Mouse (Mus musculus) limb, embryonic 11.5 days (tissue): ENCODE measurements around the gene Mpig6b. TPM values are rescaled to one million over a fixed set of nuclear protein-coding genes. Genes with fewer than 3 reads are reported as not detected.

Experiments
- ATAC-seq: fragments of 200-750 bp; cut with Nextera tagmentation; 2 replicates; pipeline ENCODE4 v1.8.0; 2017; ENCODE audit warnings: low read depth; ENCODE audit not compliant: insufficient number of reproducible peaks, low FRiP score, low TSS enrichment
- DNase-seq: peaks from one replicate; pipeline ENCODE4 v3.0.0-alpha.2; 2015; ENCODE audit warnings: low spot score
- H3K27ac ChIP-seq: fragments of 300-500 bp; sonication (generic); replicated peaks from 2 replicates; pipeline ENCODE4 v1.5.1; 2014; ENCODE audit warnings: low read depth, mild to moderate bottlenecking, low read length
- H3K27me3 ChIP-seq: fragments of 300-500 bp; sonication (generic); 2 replicates; pipeline ENCODE4 v1.6.1; 2014; ENCODE audit warnings: mild to moderate bottlenecking, low read length, mixed read lengths; ENCODE audit not compliant: control insufficient read depth, insufficient read depth
- H3K36me3 ChIP-seq: fragments of 300-500 bp; sonication (generic); 2 replicates; pipeline ENCODE4 v1.6.1; 2014; ENCODE audit warnings: mild to moderate bottlenecking, low read length, moderate library complexity, mixed read lengths; ENCODE audit not compliant: control insufficient read depth, insufficient read depth
- H3K4me1 ChIP-seq: fragments of 300-500 bp; sonication (generic); 2 replicates; pipeline ENCODE4 v1.6.1; 2014; ENCODE audit warnings: low read length, mixed read lengths; ENCODE audit not compliant: control insufficient read depth, insufficient read depth
- H3K4me2 ChIP-seq: fragments of 300-500 bp; sonication (generic); 2 replicates; pipeline ENCODE4 v1.6.1; 2014; ENCODE audit warnings: low read depth, mild to moderate bottlenecking, moderate library complexity; ENCODE audit not compliant: severe bottlenecking
- H3K4me3 ChIP-seq: fragments of 300-500 bp; sonication (generic); 2 replicates; pipeline ENCODE4 v1.5.1; 2014; ENCODE audit warnings: low read depth, low read length
- H3K9ac ChIP-seq: fragments of 300-500 bp; sonication (generic); 2 replicates; pipeline ENCODE4 v1.6.1; 2014; ENCODE audit warnings: mild to moderate bottlenecking, low read length
- H3K9me3 ChIP-seq: fragments of 300-500 bp; sonication (generic); 2 replicates; pipeline ENCODE4 v1.6.1; 2016; ENCODE audit warnings: low read length; ENCODE audit not compliant: control insufficient read depth
- WGBS: fragments of 180-500 bp; shearing (Covaris S2); extraction: QIAGEN DNeasy Blood & Tissue Kit; methylation state at CpG from one replicate; pipeline ENCODE4 v1.1.7; 2014; 5-methylcytosine and 5-hydroxymethylcytosine counted together
- polyA plus RNA-seq: library from polyadenylated mRNA; unstranded; fragments of >200 nt; fragmentation: Nextera tagmentation; extraction: Ambion mirVana; gene quantifications from 2 replicates; pipeline ENCODE4 v1.2.1, GENCODE M21; 2014

The Mpig6b gene
- polyA plus RNA-seq, 1 experiment from 2014 or later: 1.2 TPM

GRCm38 (mm10) chr17:35090166-35090932 lies 24.4 kb upstream of the Mpig6b start:
- Histone ChIP-seq H3K27ac (no peak overlapping the region), H3K27me3 (no peaks in the 10 kb centered on the region), H3K9ac (peak overlapping the region; percentile 96; the same call in 1 of the 2 replicates), H3K4me3 (peak overlapping the region; percentile 58; the same call in 1 of the 2 replicates), H3K4me1 (no peaks in the 10 kb centered on the region), H3K36me3 (peaks cover 3% of the 10 kb centered on the region), H3K9me3 (no peaks in the 10 kb centered on the region), H3K4me2 (peak overlapping the region; percentile 71)
- 74% methylated on average over 8 of the region's 8 CpGs for WGBS
- no peak for DNase-seq
- no peak for ATAC-seq

GRCm38 (mm10) chr17:35088825-35089644 lies 23.1 kb upstream of the Mpig6b start, which contains the start of gene Abhd16a:
Gene Abhd16a (plus strand): TSS chr17:35089263.
- H3K4me3 ChIP-seq: peak within 1 kb of the TSS; percentile 58
- ATAC-seq (peak; percentile 97), DNase-seq (peak; percentile 95)
- peak within 1 kb of the TSS; percentile 71 for H3K4me2 ChIP-seq
- no peaks in the 10 kb centered on the region for H3K27me3 ChIP-seq
- H3K36me3 ChIP-seq: no peaks in the 10 kb centered on the region; the same call in 1 of the 2 replicates
- H3K4me1 ChIP-seq: no peaks in the 10 kb centered on the region
- H3K27ac ChIP-seq: peak within 1 kb of the TSS; percentile 86
- no peaks in the 10 kb centered on the region for H3K9me3 ChIP-seq
- H3K9ac ChIP-seq: peak within 1 kb of the TSS; percentile 96
- WGBS: 4% methylated on average over 62 of the region's 67 CpGs

GRCm38 (mm10) chr17:35088151-35088550 lies 22.2 kb upstream of the Mpig6b start:
- H3K27me3 ChIP-seq: no peaks in the 10 kb centered on the region
- H3K4me3 ChIP-seq: no peak overlapping the region
- no peak for DNase-seq
- WGBS: 52% methylated on average over 2 of the region's 2 CpGs
- H3K4me1 ChIP-seq: no peaks in the 10 kb centered on the region
- H3K9me3 ChIP-seq: no peaks in the 10 kb centered on the region
- ATAC-seq: no peak
- no peak overlapping the region for H3K4me2 ChIP-seq
- H3K9ac ChIP-seq: no peak overlapping the region
- no peaks in the 10 kb centered on the region; the same call in 1 of the 2 replicates for H3K36me3 ChIP-seq
- no peak overlapping the region for H3K27ac ChIP-seq

- H3K27ac ChIP-seq: no peak within 1 kb of the TSS
- no peak for DNase-seq
- no peak within 1 kb of the TSS for H3K9ac ChIP-seq
- no peak within 1 kb of the TSS for H3K4me2 ChIP-seq
- no peaks in the 10 kb centered on the region for H3K9me3 ChIP-seq
- no peaks in the 10 kb centered on the region for H3K4me1 ChIP-seq
- ATAC-seq: no peak
- 84% methylated on average over 7 of the region's 7 CpGs for WGBS
- no peak within 1 kb of the TSS for H3K4me3 ChIP-seq
- H3K36me3 ChIP-seq: no peaks in the 10 kb centered on the region
- H3K27me3 ChIP-seq: no peaks in the 10 kb centered on the region
Measured at GRCm38 (mm10) chr17:35085208-35085865, 19.4 kb upstream of the Mpig6b start, which contains the start of gene Ly6g6f. Gene Ly6g6f (minus strand): TSS chr17:35085610.

- 71% methylated on average over 3 of the region's 3 CpGs for WGBS
- Histone ChIP-seq H3K36me3 (no peaks in the 10 kb centered on the region), H3K27ac (no peak overlapping the region), H3K4me1 (no peaks in the 10 kb centered on the region), H3K27me3 (no peaks in the 10 kb centered on the region), H3K9ac (no peak overlapping the region), H3K4me2 (no peak overlapping the region), H3K4me3 (no peak overlapping the region), H3K9me3 (no peaks in the 10 kb centered on the region)
- DNase-seq (no peak), ATAC-seq (no peak)
Measured at GRCm38 (mm10) chr17:35083929-35084497, 18.0 kb upstream of the Mpig6b start.

- H3K27ac ChIP-seq: no peak overlapping the region
- no peak overlapping the region for H3K4me3 ChIP-seq
- H3K36me3 ChIP-seq: no peaks in the 10 kb centered on the region
- H3K4me2 ChIP-seq: no peak overlapping the region
- 79% methylated on average over 16 of the region's 16 CpGs for WGBS
- H3K9ac ChIP-seq: no peak overlapping the region
- no peak for ATAC-seq
- H3K9me3 ChIP-seq: no peaks in the 10 kb centered on the region
- DNase-seq: no peak
- H3K27me3 ChIP-seq: no peaks in the 10 kb centered on the region
- peaks cover under 1% of the 10 kb centered on the region for H3K4me1 ChIP-seq
Measured at GRCm38 (mm10) chr17:35082841-35083576, 17.0 kb upstream of the Mpig6b start.

GRCm38 (mm10) chr17:35080710-35081109 lies 14.7 kb upstream of the Mpig6b start:
- Histone ChIP-seq H3K27ac (no peak overlapping the region), H3K4me1 (peaks cover 10% of the 10 kb centered on the region), H3K4me2 (no peak overlapping the region), H3K9me3 (no peaks in the 10 kb centered on the region), H3K36me3 (no peaks in the 10 kb centered on the region), H3K27me3 (no peaks in the 10 kb centered on the region), H3K9ac (no peak overlapping the region), H3K4me3 (no peak overlapping the region)
- 87% methylated on average over 4 of the region's 4 CpGs for WGBS
- ATAC-seq: no peak
- no peak for DNase-seq
